Mouse (Mus musculus): ENCODE measurements at regions not wholly inside any gene's neighbourhood (a gene's known extent, or its start where the extent isn't known, plus 50 kb on each side); places are given as distances from the start of the nearest gene placed in this dataset.
A peak's percentile ranks its signal among the peaks of the same experiment; 100 is the strongest.

GRCm38 (mm10) chr5:73753827-73754226 lies 102.6 kb downstream of the Spata18 start:
- Histone ChIP-seq H3K4me2 (ENCODE audit: low read depth, low read length) (no peak overlapping the region), H3K4me3 (ENCODE audit: low read depth, low read length) (no peak overlapping the region), H3K9me3 (replicated peaks; ENCODE audit: control insufficient read depth, low read length) (no peaks in the 10 kb centered on the region), H3K27me3 (ENCODE audit: control insufficient read depth, insufficient read depth, low read length) (no peaks in the 10 kb centered on the region), H3K9ac (replicated peaks; ENCODE audit: low read length) (no peak overlapping the region), H3K4me1 (ENCODE audit: control insufficient read depth, insufficient read depth, low read length) (no peaks in the 10 kb centered on the region), H3K36me3 (replicated peaks; ENCODE audit: control insufficient read depth, insufficient read depth, low read depth, low read length) (no peaks in the 10 kb centered on the region), H3K27ac (replicated peaks; ENCODE audit: low read depth, low read length) (no peak overlapping the region; the same call in 1 of the 2 replicates)
- DNase-seq (ENCODE audit: low spot score) (peak; percentile 21), ATAC-seq (replicated peaks; ENCODE audit: insufficient number of reproducible peaks, low FRiP score, low TSS enrichment, low read depth) (no peak)
- 47% methylated on average over 7 of the region's 7 CpGs for WGBS

- ATAC-seq (replicated peaks; ENCODE audit: insufficient number of reproducible peaks, low FRiP score, low TSS enrichment, low read depth) (no peak), DNase-seq (ENCODE audit: low spot score) (no peak)
- H3K9me3 ChIP-seq (replicated peaks; ENCODE audit: control insufficient read depth, low read length) = no peaks in the 10 kb centered on the region
- H3K4me1 ChIP-seq (ENCODE audit: control insufficient read depth, insufficient read depth, low read length) = no peaks in the 10 kb centered on the region
- no peaks in the 10 kb centered on the region for H3K27me3 ChIP-seq (ENCODE audit: control insufficient read depth, insufficient read depth, low read length)
- H3K9ac ChIP-seq (replicated peaks; ENCODE audit: low read length) = no peak overlapping the region
- no peaks in the 10 kb centered on the region for H3K36me3 ChIP-seq (replicated peaks; ENCODE audit: control insufficient read depth, insufficient read depth, low read depth, low read length)
- no peak overlapping the region for H3K4me2 ChIP-seq (ENCODE audit: low read depth, low read length)
- no peak overlapping the region for H3K27ac ChIP-seq (replicated peaks; ENCODE audit: low read depth, low read length)
- WGBS = 85% methylated on average over 6 of the region's 6 CpGs
- no peak overlapping the region for H3K4me3 ChIP-seq (ENCODE audit: low read depth, low read length)
Measured at GRCm38 (mm10) chr5:73758534-73758933, 107.4 kb downstream of the Spata18 start.

GRCm38 (mm10) chr5:73761236-73761635 lies 110.1 kb downstream of the Spata18 start:
- Histone ChIP-seq H3K4me1 (ENCODE audit: control insufficient read depth, insufficient read depth, low read length) (no peaks in the 10 kb centered on the region), H3K27me3 (ENCODE audit: control insufficient read depth, insufficient read depth, low read length) (no peaks in the 10 kb centered on the region), H3K27ac (replicated peaks; ENCODE audit: low read depth, low read length) (no peak overlapping the region), H3K4me3 (ENCODE audit: low read depth, low read length) (no peak overlapping the region), H3K36me3 (replicated peaks; ENCODE audit: control insufficient read depth, insufficient read depth, low read depth, low read length) (no peaks in the 10 kb centered on the region), H3K4me2 (ENCODE audit: low read depth, low read length) (no peak overlapping the region), H3K9me3 (replicated peaks; ENCODE audit: control insufficient read depth, low read length) (no peaks in the 10 kb centered on the region), H3K9ac (replicated peaks; ENCODE audit: low read length) (no peak overlapping the region)
- ATAC-seq (replicated peaks; ENCODE audit: insufficient number of reproducible peaks, low FRiP score, low TSS enrichment, low read depth) (no peak), DNase-seq (ENCODE audit: low spot score) (no peak)
- WGBS = 86% methylated on average over 1 of the region's 1 CpGs

DNA sequence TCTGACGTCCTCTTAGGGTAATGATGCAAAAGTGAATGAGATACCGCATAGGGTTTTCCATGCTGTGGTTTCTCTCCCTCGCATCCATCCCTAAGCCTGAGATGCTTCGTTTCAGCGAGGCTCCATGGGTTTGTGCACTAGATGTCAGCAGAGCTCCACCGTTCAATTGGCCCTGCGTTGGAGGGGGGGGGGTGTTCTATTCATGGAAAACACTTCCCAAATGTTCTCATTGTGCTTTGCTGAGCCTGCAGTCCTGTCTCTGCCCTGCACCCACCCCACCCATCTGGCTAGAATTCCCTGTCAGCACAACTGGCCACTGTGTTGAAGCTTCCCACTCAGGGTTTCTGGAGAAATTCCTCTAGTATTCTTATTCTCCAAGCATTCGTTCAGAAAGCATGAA lies 110.5 kb downstream of the Spata18 start:
- no peaks in the 10 kb centered on the region for H3K36me3 ChIP-seq (replicated peaks; ENCODE audit: control insufficient read depth, insufficient read depth, low read depth, low read length)
- no peaks in the 10 kb centered on the region for H3K27me3 ChIP-seq (ENCODE audit: control insufficient read depth, insufficient read depth, low read length)
- 16% methylated on average over 8 of the region's 8 CpGs for WGBS
- H3K9ac ChIP-seq (replicated peaks; ENCODE audit: low read length) = no peak overlapping the region
- H3K4me2 ChIP-seq (ENCODE audit: low read depth, low read length) = no peak overlapping the region
- 0 out of 2 replicates have a peak overlapping the region, but pooled peaks have one; percentile 20 for H3K27ac ChIP-seq (replicated peaks; ENCODE audit: low read depth, low read length)
- no peaks in the 10 kb centered on the region for H3K4me1 ChIP-seq (ENCODE audit: control insufficient read depth, insufficient read depth, low read length)
- peak; percentile 75 for ATAC-seq (replicated peaks; ENCODE audit: insufficient number of reproducible peaks, low FRiP score, low TSS enrichment, low read depth)
- no peak overlapping the region for H3K4me3 ChIP-seq (ENCODE audit: low read depth, low read length)
- no peaks in the 10 kb centered on the region for H3K9me3 ChIP-seq (replicated peaks; ENCODE audit: control insufficient read depth, low read length)
- peak; percentile 84 for DNase-seq (ENCODE audit: low spot score)

- Histone ChIP-seq H3K4me3 (ENCODE audit: low read depth, low read length) (no peak overlapping the region), H3K9ac (replicated peaks; ENCODE audit: low read length) (no peak overlapping the region), H3K9me3 (replicated peaks; ENCODE audit: control insufficient read depth, low read length) (no peaks in the 10 kb centered on the region), H3K4me1 (ENCODE audit: control insufficient read depth, insufficient read depth, low read length) (no peaks in the 10 kb centered on the region), H3K27ac (replicated peaks; ENCODE audit: low read depth, low read length) (no peak overlapping the region), H3K27me3 (ENCODE audit: control insufficient read depth, insufficient read depth, low read length) (no peaks in the 10 kb centered on the region), H3K36me3 (replicated peaks; ENCODE audit: control insufficient read depth, insufficient read depth, low read depth, low read length) (no peaks in the 10 kb centered on the region), H3K4me2 (ENCODE audit: low read depth, low read length) (no peak overlapping the region)
- WGBS = 83% methylated on average over 1 of the region's 1 CpGs
- DNase-seq (ENCODE audit: low spot score) (no peak), ATAC-seq (replicated peaks; ENCODE audit: insufficient number of reproducible peaks, low FRiP score, low TSS enrichment, low read depth) (no peak)
Measured at GRCm38 (mm10) chr5:73764226-73764625, 113.0 kb downstream of the Spata18 start.

DNA sequence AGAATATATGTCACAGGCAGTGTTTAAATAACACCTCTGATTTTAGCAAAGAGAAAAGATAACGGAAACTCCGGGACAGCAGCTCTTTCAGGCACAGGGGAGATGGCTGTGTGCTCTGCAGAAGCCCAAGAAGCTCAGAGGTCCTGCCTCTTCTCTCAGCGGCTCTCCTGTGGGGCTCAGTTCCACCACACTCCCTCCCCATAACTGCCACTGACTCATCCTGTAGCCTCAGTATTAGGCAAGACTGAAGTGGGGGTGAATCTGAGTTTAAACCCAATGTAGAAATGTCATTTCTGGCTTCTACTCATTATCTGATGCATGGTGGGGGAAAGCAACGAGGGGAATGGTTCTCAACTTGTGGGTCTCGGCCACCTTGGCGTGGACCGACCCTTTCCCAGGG lies 114.3 kb downstream of the Spata18 start:
- ATAC-seq (replicated peaks; ENCODE audit: insufficient number of reproducible peaks, low FRiP score, low TSS enrichment, low read depth) (no peak), DNase-seq (ENCODE audit: low spot score) (no peak)
- H3K36me3 ChIP-seq (replicated peaks; ENCODE audit: control insufficient read depth, insufficient read depth, low read depth, low read length) = no peaks in the 10 kb centered on the region
- H3K27ac ChIP-seq (replicated peaks; ENCODE audit: low read depth, low read length) = no peak overlapping the region
- no peak overlapping the region for H3K9ac ChIP-seq (replicated peaks; ENCODE audit: low read length)
- no peak overlapping the region for H3K4me3 ChIP-seq (ENCODE audit: low read depth, low read length)
- no peaks in the 10 kb centered on the region for H3K27me3 ChIP-seq (ENCODE audit: control insufficient read depth, insufficient read depth, low read length)
- WGBS = 88% methylated on average over 7 of the region's 7 CpGs
- H3K4me1 ChIP-seq (ENCODE audit: control insufficient read depth, insufficient read depth, low read length) = no peaks in the 10 kb centered on the region
- H3K9me3 ChIP-seq (replicated peaks; ENCODE audit: control insufficient read depth, low read length) = no peaks in the 10 kb centered on the region
- H3K4me2 ChIP-seq (ENCODE audit: low read depth, low read length) = no peak overlapping the region

- 69% methylated on average over 3 of the region's 3 CpGs for WGBS
- H3K9me3 ChIP-seq (replicated peaks; ENCODE audit: control insufficient read depth, low read length) = no peaks in the 10 kb centered on the region
- ATAC-seq (replicated peaks; ENCODE audit: insufficient number of reproducible peaks, low FRiP score, low TSS enrichment, low read depth) = no peak
Measured at GRCm38 (mm10) chr5:73768253-73768652, 117.1 kb downstream of the Spata18 start.

GRCm38 (mm10) chr5:73775775-73776548 lies 124.8 kb downstream of the Spata18 start:
- ATAC-seq (replicated peaks; ENCODE audit: insufficient number of reproducible peaks, low FRiP score, low TSS enrichment, low read depth) (no peak), DNase-seq (ENCODE audit: low spot score) (no peak)
- H3K4me2 ChIP-seq (ENCODE audit: low read depth, low read length) = no peak overlapping the region
- H3K4me3 ChIP-seq (ENCODE audit: low read depth, low read length) = no peak overlapping the region
- no peak overlapping the region for H3K9ac ChIP-seq (replicated peaks; ENCODE audit: low read length)
- no peaks in the 10 kb centered on the region for H3K4me1 ChIP-seq (ENCODE audit: control insufficient read depth, insufficient read depth, low read length)
- no peak overlapping the region for H3K27ac ChIP-seq (replicated peaks; ENCODE audit: low read depth, low read length)
- H3K36me3 ChIP-seq (replicated peaks; ENCODE audit: control insufficient read depth, insufficient read depth, low read depth, low read length) = no peaks in the 10 kb centered on the region
- H3K27me3 ChIP-seq (ENCODE audit: control insufficient read depth, insufficient read depth, low read length) = no peaks in the 10 kb centered on the region
- WGBS = 77% methylated on average over 7 of the region's 7 CpGs
- H3K9me3 ChIP-seq (replicated peaks; ENCODE audit: control insufficient read depth, low read length) = no peaks in the 10 kb centered on the region

More at GRCm38 (mm10) chr5:73768253-73768652, 117.1 kb downstream of the Spata18 start:
- Histone ChIP-seq H3K36me3 (replicated peaks; ENCODE audit: control insufficient read depth, insufficient read depth, low read depth, low read length) (no peaks in the 10 kb centered on the region), H3K27me3 (ENCODE audit: control insufficient read depth, insufficient read depth, low read length) (no peaks in the 10 kb centered on the region), H3K4me2 (ENCODE audit: low read depth, low read length) (no peak overlapping the region), H3K4me3 (ENCODE audit: low read depth, low read length) (no peak overlapping the region), H3K4me1 (ENCODE audit: control insufficient read depth, insufficient read depth, low read length) (no peaks in the 10 kb centered on the region), H3K9ac (replicated peaks; ENCODE audit: low read length) (no peak overlapping the region), H3K27ac (replicated peaks; ENCODE audit: low read depth, low read length) (no peak overlapping the region)
- no peak for DNase-seq (ENCODE audit: low spot score)
